Mouse (Mus musculus): ENCODE data around the gene Pgm5. TPM values are rescaled to one million over a fixed set of nuclear protein-coding genes. Genes with fewer than 3 reads are reported as not detected.

Pgm5 gene
- polyA plus RNA-seq, 1 experiment from 2014 or later: 1.6 TPM

DNA sequence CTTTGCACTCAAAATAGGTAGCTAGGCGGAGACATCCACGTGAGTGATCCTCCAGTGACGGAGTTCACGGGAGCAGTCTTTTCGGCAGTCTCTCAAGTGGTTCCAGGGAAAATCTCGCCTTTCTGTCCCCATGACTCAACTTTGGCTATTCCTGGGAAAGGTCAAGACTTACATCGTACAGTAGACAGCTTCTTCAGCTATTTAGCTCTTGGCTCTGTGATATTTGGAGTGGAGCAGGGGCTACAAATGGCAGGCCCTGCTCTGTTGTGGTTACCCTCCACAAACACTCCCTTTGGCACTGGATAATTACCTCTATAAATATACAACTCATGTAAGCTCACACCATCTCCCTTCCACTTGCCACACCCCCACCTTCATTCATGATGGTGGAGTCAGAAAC, 185.2 kb downstream of the Pgm5 start:
- ATAC-seq (replicated peaks; ENCODE audit: low FRiP score): no peak
- Histone ChIP-seq H3K9ac (ENCODE audit: low read depth, low read length) (no peak overlapping the region), H3K9me3 (ENCODE audit: control insufficient read depth, low read length) (no peaks in the 10 kb centered on the region), H3K4me3 (ENCODE audit: low read depth, low read length) (no peak overlapping the region), H3K27me3 (replicated peaks; ENCODE audit: control insufficient read depth, insufficient read depth, low read length) (no peaks in the 10 kb centered on the region), H3K27ac (ENCODE audit: low read depth, low read length) (no peak overlapping the region), H3K36me3 (ENCODE audit: control insufficient read depth, insufficient read depth, low read length) (no peaks in the 10 kb centered on the region), H3K4me1 (replicated peaks; ENCODE audit: control insufficient read depth, insufficient read depth, low read length) (no peaks in the 10 kb centered on the region), H3K4me2 (no peak overlapping the region)
- no peak for DNase-seq (ENCODE audit: low spot score)
- 79% methylated on average over 7 of the region's 7 CpGs for WGBS

DNA sequence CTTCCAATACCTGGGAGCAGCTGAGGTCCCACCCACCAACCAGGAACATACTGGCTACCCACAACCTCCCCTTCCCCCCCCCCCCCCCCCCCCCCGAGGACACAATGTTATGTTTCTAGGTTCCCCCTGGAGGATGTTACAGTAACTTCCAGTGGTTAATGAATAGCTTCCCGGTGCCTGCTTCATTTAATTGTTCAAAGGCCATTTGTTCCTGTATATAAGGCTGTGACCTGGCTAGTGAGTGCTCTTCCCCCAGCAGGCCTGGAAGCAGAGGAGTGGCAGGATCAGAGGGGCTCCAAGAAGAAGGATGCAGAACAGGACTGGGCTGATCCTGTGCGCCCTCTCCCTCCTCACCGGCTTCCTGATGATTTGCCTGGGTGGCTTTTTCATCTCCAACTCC, 187.9 kb downstream of the Pgm5 start, which contains the start of gene Tmem252:
Gene Tmem252 (plus strand): TSS at position 247 of the 400 bp plus-strand sequence.
- Histone ChIP-seq H3K36me3 (ENCODE audit: control insufficient read depth, insufficient read depth, low read length) (no peaks in the 10 kb centered on the region), H3K4me3 (ENCODE audit: low read depth, low read length) (no peak within 1 kb of the TSS), H3K4me1 (replicated peaks; ENCODE audit: control insufficient read depth, insufficient read depth, low read length) (no peaks in the 10 kb centered on the region), H3K9me3 (ENCODE audit: control insufficient read depth, low read length) (no peaks in the 10 kb centered on the region), H3K27me3 (replicated peaks; ENCODE audit: control insufficient read depth, insufficient read depth, low read length) (no peaks in the 10 kb centered on the region), H3K4me2 (no peak within 1 kb of the TSS), H3K9ac (ENCODE audit: low read depth, low read length) (no peak within 1 kb of the TSS), H3K27ac (ENCODE audit: low read depth, low read length) (no peak within 1 kb of the TSS)
- no peak for ATAC-seq (replicated peaks; ENCODE audit: low FRiP score)
- WGBS: 53% methylated on average over 4 of the region's 4 CpGs
- DNase-seq (ENCODE audit: low spot score): no peak

DNA sequence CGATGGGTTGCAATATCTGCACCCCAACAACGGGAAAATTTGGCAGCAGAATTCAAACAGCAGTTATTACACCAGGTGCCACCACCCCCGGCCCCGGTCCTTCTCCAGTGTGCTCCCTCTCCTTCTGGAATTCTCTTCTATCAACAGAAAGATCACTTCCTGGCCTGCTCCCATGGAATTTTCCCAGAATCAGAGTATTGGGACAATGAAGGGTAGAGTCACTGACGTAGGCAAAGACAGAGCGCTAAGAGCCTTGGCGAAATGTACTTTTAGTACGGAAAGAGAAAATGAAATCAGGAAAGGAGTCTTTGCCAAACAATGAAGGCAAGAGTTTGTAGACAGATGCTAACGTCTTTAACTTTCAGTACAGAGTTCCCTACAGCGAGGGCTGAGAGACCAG, 188.3 kb downstream of the Pgm5 start:
- DNase-seq (ENCODE audit: low spot score): no peak
- Histone ChIP-seq H3K4me1 (replicated peaks; ENCODE audit: control insufficient read depth, insufficient read depth, low read length) (no peaks in the 10 kb centered on the region), H3K4me2 (no peak overlapping the region), H3K36me3 (ENCODE audit: control insufficient read depth, insufficient read depth, low read length) (no peaks in the 10 kb centered on the region), H3K9me3 (ENCODE audit: control insufficient read depth, low read length) (no peaks in the 10 kb centered on the region), H3K9ac (ENCODE audit: low read depth, low read length) (no peak overlapping the region), H3K4me3 (ENCODE audit: low read depth, low read length) (no peak overlapping the region), H3K27me3 (replicated peaks; ENCODE audit: control insufficient read depth, insufficient read depth, low read length) (no peaks in the 10 kb centered on the region), H3K27ac (ENCODE audit: low read depth, low read length) (no peak overlapping the region)
- ATAC-seq (replicated peaks; ENCODE audit: low FRiP score): no peak
- 83% methylated on average over 10 of the region's 10 CpGs for WGBS

DNA sequence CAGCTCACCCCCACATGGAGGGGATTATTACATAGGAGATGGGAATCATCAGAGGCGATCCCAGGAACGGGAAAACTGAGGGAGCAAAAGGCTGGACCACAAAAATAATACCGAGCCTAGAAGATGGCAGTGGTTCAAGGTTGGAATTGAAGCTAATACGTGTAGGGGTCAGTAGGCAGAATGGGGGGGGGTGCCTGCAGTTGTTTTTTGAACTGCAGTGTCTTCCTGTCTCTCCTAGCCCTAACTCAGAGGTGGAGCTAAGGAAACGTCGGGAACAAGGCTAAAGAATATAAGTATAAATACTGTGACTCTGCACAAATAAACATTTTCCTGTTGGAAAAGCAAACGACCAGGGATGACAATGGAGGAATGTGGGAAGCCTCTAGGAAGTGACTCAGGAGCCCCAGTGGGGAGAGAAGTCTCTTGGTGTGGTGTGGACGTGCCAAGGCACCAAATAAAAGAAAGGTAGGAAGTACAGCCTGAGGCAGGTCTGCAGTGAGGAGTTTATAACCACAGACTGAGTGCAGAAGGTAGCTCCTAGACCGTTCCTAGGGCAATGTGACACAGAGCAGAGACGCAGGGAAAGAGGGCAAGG, 189.2 kb downstream of the Pgm5 start:
- H3K4me3 ChIP-seq (ENCODE audit: low read depth, low read length): no peak overlapping the region
- ATAC-seq (replicated peaks; ENCODE audit: low FRiP score): no peak
- no peaks in the 10 kb centered on the region for H3K9me3 ChIP-seq (ENCODE audit: control insufficient read depth, low read length)
- H3K4me2 ChIP-seq: no peak overlapping the region
- H3K27ac ChIP-seq (ENCODE audit: low read depth, low read length): no peak overlapping the region
- no peaks in the 10 kb centered on the region for H3K36me3 ChIP-seq (ENCODE audit: control insufficient read depth, insufficient read depth, low read length)
- no peak for DNase-seq (ENCODE audit: low spot score)
- no peaks in the 10 kb centered on the region for H3K4me1 ChIP-seq (replicated peaks; ENCODE audit: control insufficient read depth, insufficient read depth, low read length)
- 61% methylated on average over 10 of the region's 10 CpGs for WGBS
- no peaks in the 10 kb centered on the region for H3K27me3 ChIP-seq (replicated peaks; ENCODE audit: control insufficient read depth, insufficient read depth, low read length)
- no peak overlapping the region for H3K9ac ChIP-seq (ENCODE audit: low read depth, low read length)

DNA sequence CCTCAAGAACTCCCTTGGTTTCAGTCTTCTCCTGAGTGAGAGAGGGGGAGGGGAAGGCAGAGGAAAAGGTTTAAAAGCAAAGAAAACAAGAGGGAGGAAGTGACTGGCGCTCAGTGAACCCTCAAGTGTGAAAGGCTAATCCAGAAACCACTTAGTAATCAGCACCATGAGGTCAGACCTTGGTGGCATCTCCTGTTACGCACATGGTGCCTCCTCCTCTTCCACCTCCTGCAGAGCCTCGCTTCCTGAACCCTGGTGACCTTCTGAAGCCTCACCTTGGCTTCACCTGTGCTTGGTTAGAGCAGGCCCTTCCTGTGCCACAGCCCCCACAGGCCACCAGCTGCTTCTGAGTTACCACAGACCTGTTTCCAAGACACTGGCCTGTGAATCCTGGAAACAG, 190.1 kb downstream of the Pgm5 start:
- Histone ChIP-seq H3K9me3 (ENCODE audit: control insufficient read depth, low read length) (no peaks in the 10 kb centered on the region), H3K36me3 (ENCODE audit: control insufficient read depth, insufficient read depth, low read length) (no peaks in the 10 kb centered on the region), H3K9ac (ENCODE audit: low read depth, low read length) (no peak overlapping the region), H3K4me3 (ENCODE audit: low read depth, low read length) (no peak overlapping the region), H3K27me3 (replicated peaks; ENCODE audit: control insufficient read depth, insufficient read depth, low read length) (no peaks in the 10 kb centered on the region), H3K4me1 (replicated peaks; ENCODE audit: control insufficient read depth, insufficient read depth, low read length) (no peaks in the 10 kb centered on the region), H3K4me2 (no peak overlapping the region), H3K27ac (ENCODE audit: low read depth, low read length) (no peak overlapping the region)
- DNase-seq (ENCODE audit: low spot score): no peak
- WGBS: 45% methylated on average over 3 of the region's 3 CpGs
- ATAC-seq (replicated peaks; ENCODE audit: low FRiP score): no peak

DNA sequence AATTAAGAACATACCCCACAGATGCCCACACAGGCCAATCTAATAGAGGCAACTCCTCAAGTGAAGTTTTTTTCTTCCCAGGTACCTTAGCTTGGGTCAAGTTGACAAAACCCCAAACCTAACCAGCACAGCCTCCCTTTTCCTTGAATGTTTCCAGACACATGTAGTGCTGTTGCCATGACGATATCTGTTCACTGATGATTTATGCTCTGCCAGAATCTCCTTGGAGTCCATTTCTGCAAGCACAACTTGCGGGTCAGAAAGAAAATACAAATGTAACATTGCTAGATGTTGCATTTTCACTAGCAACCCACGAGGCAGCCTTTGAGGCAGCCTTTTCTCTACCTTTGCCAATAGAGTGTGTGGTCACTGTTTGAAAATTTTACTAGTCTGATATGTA, 194.1 kb downstream of the Pgm5 start:
- no peak for DNase-seq (ENCODE audit: low spot score)
- WGBS: 74% methylated on average over 3 of the region's 3 CpGs
- Histone ChIP-seq H3K9me3 (ENCODE audit: control insufficient read depth, low read length) (no peaks in the 10 kb centered on the region), H3K9ac (ENCODE audit: low read depth, low read length) (no peak overlapping the region), H3K4me2 (no peak overlapping the region), H3K27me3 (replicated peaks; ENCODE audit: control insufficient read depth, insufficient read depth, low read length) (no peaks in the 10 kb centered on the region), H3K4me1 (replicated peaks; ENCODE audit: control insufficient read depth, insufficient read depth, low read length) (no peaks in the 10 kb centered on the region), H3K36me3 (ENCODE audit: control insufficient read depth, insufficient read depth, low read length) (no peaks in the 10 kb centered on the region), H3K4me3 (ENCODE audit: low read depth, low read length) (no peak overlapping the region), H3K27ac (ENCODE audit: low read depth, low read length) (no peak overlapping the region)
- no peak for ATAC-seq (replicated peaks; ENCODE audit: low FRiP score)

DNA sequence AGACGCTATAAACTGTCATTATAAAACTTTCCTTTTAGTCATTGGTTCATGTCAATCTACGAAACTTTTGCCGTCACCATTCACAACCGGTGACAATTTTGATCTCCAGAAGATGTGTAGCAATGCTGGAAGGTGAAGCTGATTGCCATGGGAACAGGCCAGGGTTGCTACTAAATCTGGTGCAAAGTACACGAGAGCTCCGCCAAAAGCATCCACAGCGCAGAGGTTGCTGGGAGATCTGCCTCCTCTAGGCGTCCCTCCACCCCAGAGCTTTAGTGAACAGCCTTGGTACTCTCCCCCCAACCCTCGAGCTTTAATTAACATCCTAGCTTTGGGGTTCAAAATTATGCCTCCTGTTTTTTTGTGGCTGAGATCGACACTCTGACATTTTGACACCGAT, 195.9 kb downstream of the Pgm5 start:
- no peaks in the 10 kb centered on the region for H3K27me3 ChIP-seq (replicated peaks; ENCODE audit: control insufficient read depth, insufficient read depth, low read length)
- H3K4me3 ChIP-seq (ENCODE audit: low read depth, low read length): no peak overlapping the region
- no peak for DNase-seq (ENCODE audit: low spot score)
- no peak overlapping the region for H3K9ac ChIP-seq (ENCODE audit: low read depth, low read length)
- no peak overlapping the region for H3K4me2 ChIP-seq
- WGBS: 74% methylated on average over 11 of the region's 11 CpGs
- H3K4me1 ChIP-seq (replicated peaks; ENCODE audit: control insufficient read depth, insufficient read depth, low read length): no peaks in the 10 kb centered on the region
- H3K27ac ChIP-seq (ENCODE audit: low read depth, low read length): no peak overlapping the region
- no peaks in the 10 kb centered on the region for H3K9me3 ChIP-seq (ENCODE audit: control insufficient read depth, low read length)
- ATAC-seq (replicated peaks; ENCODE audit: low FRiP score): no peak
- no peaks in the 10 kb centered on the region for H3K36me3 ChIP-seq (ENCODE audit: control insufficient read depth, insufficient read depth, low read length)

DNA sequence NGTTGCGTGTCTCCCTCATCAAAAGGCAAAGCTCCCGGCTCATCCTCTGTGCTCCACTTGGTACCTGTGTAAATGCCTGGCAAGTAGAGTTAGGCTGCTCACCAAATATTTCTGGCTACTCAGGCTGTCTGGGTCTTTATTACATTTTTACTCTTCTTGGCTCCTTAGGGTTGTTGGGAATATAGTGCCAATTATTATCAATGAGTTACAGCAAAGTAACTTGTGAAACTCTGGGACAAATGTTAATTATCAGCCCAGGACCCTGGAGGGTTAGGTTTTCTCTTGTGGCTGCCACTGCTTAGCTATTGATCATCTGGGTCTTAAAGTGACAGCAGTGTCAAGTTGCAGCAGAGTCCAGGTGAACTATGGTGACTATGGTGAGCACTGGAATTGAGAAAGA, 199.3 kb downstream of the Pgm5 start:
- H3K36me3 ChIP-seq (ENCODE audit: control insufficient read depth, insufficient read depth, low read length): no peaks in the 10 kb centered on the region
- H3K4me1 ChIP-seq (replicated peaks; ENCODE audit: control insufficient read depth, insufficient read depth, low read length): no peaks in the 10 kb centered on the region
- H3K4me2 ChIP-seq: no peak overlapping the region
- 84% methylated on average over 2 of the region's 2 CpGs for WGBS
- H3K9me3 ChIP-seq (ENCODE audit: control insufficient read depth, low read length): no peaks in the 10 kb centered on the region
- no peak overlapping the region for H3K4me3 ChIP-seq (ENCODE audit: low read depth, low read length)
- no peaks in the 10 kb centered on the region for H3K27me3 ChIP-seq (replicated peaks; ENCODE audit: control insufficient read depth, insufficient read depth, low read length)
- ATAC-seq (replicated peaks; ENCODE audit: low FRiP score): no peak
- no peak for DNase-seq (ENCODE audit: low spot score)
- H3K27ac ChIP-seq (ENCODE audit: low read depth, low read length): no peak overlapping the region
- H3K9ac ChIP-seq (ENCODE audit: low read depth, low read length): no peak overlapping the region

DNA sequence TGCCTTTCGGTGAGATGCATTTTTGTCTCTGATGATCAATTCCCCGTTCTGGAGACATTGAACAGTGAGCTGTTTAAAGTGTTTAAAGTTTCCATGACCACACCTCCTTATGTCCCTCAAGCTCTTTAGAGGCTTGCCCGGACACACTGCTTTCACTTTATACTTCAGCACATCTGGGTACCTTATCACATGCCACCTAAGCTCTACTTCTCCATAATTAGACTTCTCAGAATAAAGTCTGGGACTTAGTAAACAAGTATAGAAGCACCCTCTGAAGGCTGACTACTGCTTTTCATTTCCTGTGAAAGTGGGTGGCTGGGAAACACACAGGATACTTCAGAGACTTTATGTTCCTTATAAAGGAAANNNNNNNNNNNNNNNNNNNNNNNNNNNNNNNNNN, 204.7 kb downstream of the Pgm5 start:
- 80% methylated on average over 3 of the region's 3 CpGs for WGBS

More for the DNA sequence above, 204.7 kb downstream of the Pgm5 start:
- H3K9ac ChIP-seq (ENCODE audit: low read depth, low read length): no peak overlapping the region
- no peaks in the 10 kb centered on the region for H3K4me1 ChIP-seq (replicated peaks; ENCODE audit: control insufficient read depth, insufficient read depth, low read length)
- DNase-seq (ENCODE audit: low spot score): no peak
- no peak overlapping the region for H3K4me3 ChIP-seq (ENCODE audit: low read depth, low read length)
- no peaks in the 10 kb centered on the region for H3K9me3 ChIP-seq (ENCODE audit: control insufficient read depth, low read length)
- H3K27ac ChIP-seq (ENCODE audit: low read depth, low read length): no peak overlapping the region
- no peaks in the 10 kb centered on the region for H3K27me3 ChIP-seq (replicated peaks; ENCODE audit: control insufficient read depth, insufficient read depth, low read length)
- no peaks in the 10 kb centered on the region for H3K36me3 ChIP-seq (ENCODE audit: control insufficient read depth, insufficient read depth, low read length)
- no peak overlapping the region for H3K4me2 ChIP-seq
- ATAC-seq (replicated peaks; ENCODE audit: low FRiP score): no peak
